Mouse (Mus musculus): ENCODE measurements around the gene Tes3-ps.
A peak's percentile ranks its signal among the peaks of the same experiment; 100 is the strongest.

Tes3-ps gene

GRCm38 (mm10) chr13:49504510-49504909, 11.4 kb downstream of the Tes3-ps start, which contains the start of gene Ecm2:
Ecm2 (plus strand) TSS chr13:49504810.
- DNase-seq (ENCODE audit: low spot score) = no peak

GRCm38 (mm10) chr13:49505776-49506175, 12.7 kb downstream of the Tes3-ps start:
- no peak for DNase-seq (ENCODE audit: low spot score)

GRCm38 (mm10) chr13:49507176-49507575, 14.1 kb downstream of the Tes3-ps start:
- DNase-seq (ENCODE audit: low spot score) = peak; percentile 43

- no peak for DNase-seq (ENCODE audit: low spot score)
Measured at GRCm38 (mm10) chr13:49518761-49519160, 25.6 kb downstream of the Tes3-ps start.

- no peak for DNase-seq (ENCODE audit: low spot score)
Measured at GRCm38 (mm10) chr13:49526235-49526634, 33.1 kb downstream of the Tes3-ps start.

GRCm38 (mm10) chr13:49530636-49531035, 37.5 kb downstream of the Tes3-ps start:
- no peak for DNase-seq (ENCODE audit: low spot score)

GRCm38 (mm10) chr13:49536946-49537345, 43.8 kb downstream of the Tes3-ps start:
- DNase-seq (ENCODE audit: low spot score) = no peak

GRCm38 (mm10) chr13:49538693-49539092, 45.6 kb downstream of the Tes3-ps start:
- no peak for DNase-seq (ENCODE audit: low spot score)

GRCm38 (mm10) chr13:49544279-49544678, 51.2 kb downstream of the Tes3-ps start, which contains the start of gene Aspn:
Aspn (plus strand) TSS chr13:49544443.
- no peak for DNase-seq (ENCODE audit: low spot score)

- DNase-seq (ENCODE audit: low spot score) = no peak
Measured at GRCm38 (mm10) chr13:49545646-49546045, 52.5 kb downstream of the Tes3-ps start.
